Mouse (Mus musculus) cerebellum, adult 9-10 months (tissue): ENCODE results near the gene Adam23.

ENCODE experiments used
- DNase-seq: peaks from one replicate; pipeline ENCODE4 v3.0.0; 2022

Gene Adam23

GRCm38 (mm10) chr1:63445656-63446046 is at the start of gene Adam23:
Gene Adam23 (plus strand): TSS chr1:63445891.
- peak; percentile 90 for DNase-seq

DNA sequence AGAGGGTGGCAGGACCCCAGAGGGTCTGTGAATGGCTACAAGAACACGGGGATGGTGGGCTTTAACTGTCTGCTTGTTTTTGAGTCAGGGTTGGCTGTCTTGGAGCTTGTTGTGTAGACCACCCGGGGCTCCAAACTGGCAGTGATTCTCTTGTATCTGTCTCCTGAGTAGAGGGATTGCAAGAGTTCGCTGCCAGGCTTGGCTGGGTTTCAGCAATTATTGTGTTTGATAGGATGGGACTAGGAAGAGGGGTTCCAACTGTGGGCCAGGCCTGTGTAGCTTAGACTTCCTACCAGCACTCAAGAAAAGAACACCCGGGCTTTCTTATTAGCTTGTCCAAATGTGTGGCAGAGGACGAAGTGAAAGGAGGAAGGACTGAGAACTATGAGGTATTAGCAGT is 44.6 kb upstream of the Adam23 start:
- DNase-seq = no peak

- DNase-seq = peak; percentile 58
Measured at GRCm38 (mm10) chr1:63403601-63404000, 42.1 kb upstream of the Adam23 start.

DNA sequence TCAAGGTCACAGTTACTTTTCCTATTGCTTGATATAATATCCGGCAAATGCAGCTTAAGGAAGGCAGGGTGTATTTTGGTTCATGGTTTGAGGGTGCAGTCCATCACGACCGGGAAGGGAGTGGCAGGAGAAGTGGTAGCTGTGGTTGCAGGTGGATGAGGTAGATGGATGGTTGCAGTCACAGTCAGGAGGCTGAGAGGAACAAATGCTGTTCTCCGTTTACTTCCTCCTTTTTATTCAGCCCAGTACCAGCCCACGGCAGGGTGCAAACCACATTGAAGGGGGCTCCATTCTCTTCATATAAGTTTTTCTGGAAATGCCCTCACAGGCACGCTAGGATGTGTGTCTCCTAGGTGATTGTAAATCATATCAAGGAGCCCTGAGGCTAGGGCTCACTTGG is 37.3 kb upstream of the Adam23 start:
- DNase-seq = no peak

DNA sequence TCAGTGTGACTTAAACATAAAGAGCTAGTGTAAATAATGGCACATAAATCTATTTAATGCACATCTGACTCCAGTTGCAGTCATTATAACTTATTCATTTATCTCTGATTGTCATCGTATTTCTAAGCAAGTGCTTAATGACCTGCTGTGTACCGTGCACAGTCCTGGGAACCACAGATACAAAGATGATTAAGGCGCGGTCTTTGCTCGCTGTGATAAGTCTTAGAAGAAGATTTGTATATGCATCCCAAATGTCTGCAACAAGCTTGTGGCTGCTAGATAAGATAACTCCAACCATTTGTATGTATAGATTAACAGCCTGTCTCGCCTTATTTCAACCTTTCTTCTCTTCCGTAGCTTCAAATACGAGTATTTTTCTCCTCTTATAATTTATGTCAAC is 27.2 kb upstream of the Adam23 start:
- no peak for DNase-seq

DNA sequence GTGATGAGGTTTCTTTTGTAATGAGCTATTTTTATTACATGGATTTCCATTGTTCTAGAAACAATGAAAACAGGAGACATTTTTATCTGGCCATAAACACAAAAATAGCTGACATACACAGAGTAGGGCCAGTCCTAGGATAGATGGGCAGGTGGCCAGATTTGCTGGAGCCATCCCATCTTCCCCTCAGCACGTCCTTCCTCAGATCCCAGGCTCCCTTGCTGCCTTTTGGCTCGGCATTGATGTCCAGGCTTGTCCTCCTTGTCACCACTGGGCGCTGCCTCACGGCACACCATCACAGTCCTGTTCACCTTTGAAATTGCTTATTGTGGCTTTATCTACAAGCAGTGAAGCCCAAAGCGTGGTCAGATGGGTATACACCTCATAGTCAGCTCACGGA is 15.0 kb upstream of the Adam23 start:
- DNase-seq = peak; percentile 75

- DNase-seq = peak; percentile 64
Measured at GRCm38 (mm10) chr1:63431166-63431565, 14.5 kb upstream of the Adam23 start.

DNA sequence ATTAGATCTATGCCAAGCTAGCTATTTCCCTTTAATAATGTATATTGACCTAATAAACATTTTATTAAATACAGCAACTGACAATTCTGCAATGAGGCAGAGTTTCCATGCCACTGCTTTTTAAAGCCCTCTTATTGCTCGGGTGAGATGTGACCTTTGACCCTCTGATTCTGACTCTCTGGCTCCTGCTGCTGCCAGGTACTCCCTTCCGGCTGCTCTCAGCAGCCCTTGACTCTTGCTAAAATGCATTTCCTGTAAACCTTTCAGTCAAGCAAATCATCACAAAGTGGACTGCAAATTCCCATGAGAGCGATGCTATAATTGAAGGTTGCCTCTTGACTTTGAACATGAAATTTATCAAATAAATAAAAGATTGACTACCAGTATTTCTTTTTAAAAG is 13.8 kb upstream of the Adam23 start:
- no peak for DNase-seq

GRCm38 (mm10) chr1:63434052-63434451 is 11.6 kb upstream of the Adam23 start:
- DNase-seq = no peak

DNA sequence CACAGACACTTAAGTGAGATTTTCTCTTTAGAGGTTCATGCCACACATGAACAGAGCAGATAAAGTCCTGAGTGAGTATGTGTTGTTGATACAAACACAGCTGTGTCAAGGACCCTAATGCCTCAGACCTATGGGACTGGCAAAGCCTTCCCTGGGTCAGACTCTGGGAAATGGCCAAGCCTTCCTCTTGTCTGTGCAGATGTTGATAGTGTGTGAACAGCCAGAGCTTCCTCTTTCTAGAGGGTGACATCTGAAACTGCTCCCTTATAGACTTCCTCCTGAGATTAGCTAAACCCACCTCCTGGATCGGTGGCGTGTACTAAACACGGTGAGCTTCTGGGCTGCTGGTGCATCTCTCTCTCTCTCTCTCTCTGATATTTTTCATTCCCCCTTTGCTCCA is 8.2 kb upstream of the Adam23 start:
- no peak for DNase-seq

GRCm38 (mm10) chr1:63442186-63442585 is 3.5 kb upstream of the Adam23 start:
- no peak for DNase-seq

- no peak for DNase-seq
Measured at GRCm38 (mm10) chr1:63442616-63443015, 3.1 kb upstream of the Adam23 start.

DNA sequence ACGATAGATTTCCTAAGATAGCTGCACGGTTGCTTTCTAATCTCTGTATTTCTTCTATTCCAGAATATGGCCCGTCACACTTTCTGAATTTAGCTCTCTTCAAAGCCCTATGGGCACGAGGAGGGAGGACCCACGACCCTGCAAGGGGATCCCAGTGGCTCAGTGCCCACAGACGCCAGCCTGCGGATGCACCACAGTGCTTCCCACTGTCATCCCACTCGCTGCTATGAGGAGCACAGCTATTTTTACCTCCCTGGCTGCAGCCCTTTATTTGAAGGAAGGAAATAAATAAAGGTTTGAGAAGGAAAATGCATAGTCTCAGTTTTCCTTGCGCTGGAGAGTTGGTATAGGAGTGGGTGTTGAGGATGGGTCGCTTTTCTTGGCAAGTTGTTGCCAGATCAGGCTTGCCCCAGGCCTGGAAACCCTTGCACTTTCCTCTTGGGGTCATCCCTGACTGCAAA is 512 bp upstream of the Adam23 start:
- peak; percentile 62 for DNase-seq

DNA sequence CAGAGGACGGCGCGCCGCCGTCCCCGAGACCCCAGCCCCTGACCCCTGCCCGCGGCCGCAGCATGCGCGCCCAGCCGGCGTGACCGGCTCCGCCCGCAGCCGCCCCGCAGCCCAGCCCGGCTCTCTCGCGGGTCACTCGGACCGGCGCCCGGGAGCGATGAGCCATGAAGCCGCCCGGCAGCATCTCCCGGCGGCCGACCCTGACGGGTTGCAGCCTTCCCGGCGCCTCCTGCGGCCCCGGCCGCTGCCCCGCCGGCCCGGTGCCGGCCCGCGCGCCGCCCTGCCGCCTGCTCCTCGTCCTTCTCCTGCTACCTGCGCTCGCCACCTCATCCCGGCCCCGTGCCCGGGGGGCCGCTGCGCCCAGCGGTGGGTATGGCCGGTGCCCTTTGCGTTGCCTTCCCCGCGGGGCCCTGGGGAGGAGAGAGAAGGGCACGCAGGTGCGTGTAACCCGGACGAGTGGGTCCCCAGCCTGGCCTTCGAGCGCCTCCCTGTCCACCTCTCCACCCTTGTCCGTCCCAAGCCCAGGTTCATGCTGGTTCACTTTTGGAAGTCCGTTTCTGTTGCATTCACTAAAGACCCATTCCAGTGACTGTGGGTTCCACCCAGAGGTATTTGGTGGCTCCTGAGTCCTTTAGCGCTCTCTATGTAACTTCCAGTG is 485 bp downstream of the Adam23 start:
- DNase-seq = peak; percentile 69

- DNase-seq = peak; percentile 58
Measured at GRCm38 (mm10) chr1:63446721-63447120, 1.0 kb downstream of the Adam23 start.

DNA sequence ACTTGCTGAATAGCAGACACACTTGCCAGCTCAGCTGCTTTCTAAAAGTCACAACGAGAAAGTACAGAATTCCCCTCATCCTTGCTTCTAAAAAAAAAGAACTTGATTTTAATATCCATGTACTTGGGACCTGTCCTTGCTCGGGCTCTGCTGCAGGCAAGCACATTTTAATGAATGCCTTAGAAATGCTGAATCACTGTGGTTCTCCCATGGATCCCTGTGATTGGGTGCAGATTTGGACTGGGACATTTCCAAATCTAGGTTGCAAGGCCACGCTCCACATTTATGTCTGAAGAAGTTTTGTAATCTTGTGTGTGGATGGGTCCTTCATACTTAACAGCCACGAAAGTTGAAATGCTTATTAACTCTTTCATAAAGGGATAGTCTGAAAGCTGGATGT is 4.4 kb downstream of the Adam23 start:
- no peak for DNase-seq

DNA sequence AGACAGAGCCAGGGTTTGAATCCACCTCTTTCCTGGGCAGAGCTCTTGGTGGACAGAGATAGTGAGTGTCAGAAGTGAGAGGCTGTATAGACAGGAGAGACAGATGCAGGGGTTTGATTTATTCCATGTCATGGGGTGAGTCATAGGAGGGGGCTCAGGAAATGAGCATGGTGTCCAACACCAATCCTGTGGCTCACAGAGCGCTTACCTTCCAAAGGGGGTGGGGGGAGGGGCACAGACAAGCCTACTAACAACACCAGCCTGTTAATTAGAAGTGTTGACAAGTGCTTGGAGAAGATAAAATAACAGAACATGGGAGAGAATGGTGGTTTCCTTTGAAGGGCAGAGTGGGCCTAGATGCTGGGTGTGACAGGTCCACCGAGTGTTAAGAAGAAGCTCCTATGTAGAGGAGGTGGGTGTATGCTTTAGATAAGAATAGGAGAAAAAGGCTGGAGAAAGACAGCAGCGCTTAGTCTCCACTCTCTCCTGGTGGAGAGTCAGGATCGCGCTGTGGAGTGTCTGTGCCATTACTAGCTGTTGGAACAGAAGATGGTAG is 7.7 kb downstream of the Adam23 start:
- no peak for DNase-seq

- peak; percentile 86 for DNase-seq
Measured at GRCm38 (mm10) chr1:63457801-63458519, 12.3 kb downstream of the Adam23 start.

DNA sequence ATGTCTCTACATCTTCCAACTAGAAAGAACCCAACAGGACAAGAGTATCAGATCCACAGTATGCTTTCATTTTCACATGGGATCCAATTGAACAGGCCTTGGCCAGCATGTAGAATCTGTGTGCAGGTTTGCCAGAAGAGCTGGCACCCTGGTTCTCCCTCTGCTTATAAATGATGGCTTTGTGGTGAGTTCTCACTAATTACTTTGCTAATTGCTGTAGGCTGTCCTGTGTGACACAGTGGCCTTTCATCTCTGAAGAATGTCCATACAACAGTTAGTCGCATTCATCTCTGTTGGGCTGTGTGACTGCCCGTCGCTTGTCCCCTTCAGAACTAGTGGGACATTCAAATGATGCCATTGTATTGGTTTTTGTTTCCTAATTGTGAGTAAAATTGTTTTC is 13.5 kb downstream of the Adam23 start:
- DNase-seq = peak; percentile 38

DNA sequence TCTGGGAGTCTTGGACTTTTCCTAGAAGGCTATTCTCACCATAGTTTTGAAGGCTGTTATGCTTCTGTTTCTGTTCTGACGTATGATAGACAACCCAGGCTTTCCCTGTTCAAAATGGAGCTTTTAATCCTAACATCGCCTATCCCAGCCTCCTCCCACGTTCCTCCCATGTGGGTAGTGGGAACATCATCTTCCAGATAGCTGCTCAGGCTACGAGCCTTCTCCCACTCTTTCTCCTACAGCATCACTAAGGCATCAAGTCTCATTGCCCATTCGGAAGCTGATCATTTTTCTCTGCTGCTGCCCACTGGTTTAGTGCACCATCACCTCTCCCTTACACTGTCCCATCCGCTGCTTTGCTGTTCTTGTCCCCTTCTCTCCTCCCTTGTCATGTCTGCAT is 14.2 kb downstream of the Adam23 start:
- DNase-seq = no peak

GRCm38 (mm10) chr1:63464441-63464840 is 18.8 kb downstream of the Adam23 start:
- no peak for DNase-seq

DNA sequence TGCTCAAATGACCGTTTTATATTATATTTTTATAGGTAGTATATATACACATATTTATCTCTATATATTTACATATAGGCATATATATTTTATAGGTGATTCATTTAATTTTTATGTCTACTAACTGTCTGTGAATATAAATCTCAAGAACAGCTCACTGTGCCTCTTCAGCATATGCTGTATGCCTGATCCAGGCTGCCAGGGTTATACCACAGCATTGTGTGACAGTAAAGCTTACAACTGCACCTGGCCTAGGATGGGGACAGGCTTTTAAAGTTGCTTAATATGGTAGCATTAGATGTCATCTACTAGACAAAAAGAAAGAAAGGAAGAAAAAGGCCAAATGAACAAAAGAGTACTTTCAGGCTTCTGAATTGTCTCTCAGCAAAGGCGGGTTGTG is 27.6 kb downstream of the Adam23 start:
- no peak for DNase-seq

DNA sequence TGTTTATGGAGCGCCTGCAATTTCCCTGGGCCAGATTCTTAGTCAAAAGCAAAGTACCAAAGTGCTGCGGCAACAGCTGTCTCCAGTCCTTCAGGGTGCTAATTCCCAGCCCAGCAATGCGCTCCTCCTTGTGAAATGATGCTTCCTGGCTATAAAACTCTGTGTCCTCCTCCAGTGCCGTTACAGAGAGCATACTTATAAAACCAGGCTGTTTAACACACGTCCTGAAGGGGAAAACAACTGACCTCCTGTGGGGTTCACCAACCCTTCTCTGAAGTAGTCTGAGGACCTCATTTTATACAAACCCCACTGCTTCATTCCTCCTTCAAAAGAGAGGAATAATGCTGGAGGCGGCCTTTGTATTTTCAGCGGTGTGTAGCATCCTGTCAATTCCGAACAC is 28.0 kb downstream of the Adam23 start:
- no peak for DNase-seq

DNA sequence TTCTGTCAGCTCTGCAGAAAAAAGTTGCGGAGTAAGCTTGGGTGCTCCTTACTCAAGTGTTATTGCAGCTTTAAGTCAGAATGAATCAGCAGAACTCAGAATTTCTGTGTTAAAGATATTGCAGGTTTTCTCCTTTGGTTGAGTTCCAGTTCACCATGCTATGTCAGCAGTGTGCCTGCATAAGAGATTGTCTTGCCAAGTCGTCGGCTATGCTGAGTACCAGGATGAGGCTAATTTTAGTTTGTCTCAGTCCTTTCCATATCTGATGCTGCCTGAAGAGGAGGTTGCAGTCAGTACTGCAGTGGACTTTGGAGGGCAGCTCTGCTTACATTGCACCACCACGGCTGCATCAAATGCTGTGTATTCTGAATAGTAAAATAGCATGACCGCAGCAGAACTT is 33.3 kb downstream of the Adam23 start:
- peak; percentile 79 for DNase-seq
